Mouse (Mus musculus) layer of hippocampus, adult 9-10 months (tissue): ENCODE results near the gene Tbc1d14.

ENCODE experiments used
- DNase-seq: peaks from one replicate; pipeline ENCODE4 v3.0.0; 2022; ENCODE audit warnings: low spot score

The Tbc1d14 gene

DNA sequence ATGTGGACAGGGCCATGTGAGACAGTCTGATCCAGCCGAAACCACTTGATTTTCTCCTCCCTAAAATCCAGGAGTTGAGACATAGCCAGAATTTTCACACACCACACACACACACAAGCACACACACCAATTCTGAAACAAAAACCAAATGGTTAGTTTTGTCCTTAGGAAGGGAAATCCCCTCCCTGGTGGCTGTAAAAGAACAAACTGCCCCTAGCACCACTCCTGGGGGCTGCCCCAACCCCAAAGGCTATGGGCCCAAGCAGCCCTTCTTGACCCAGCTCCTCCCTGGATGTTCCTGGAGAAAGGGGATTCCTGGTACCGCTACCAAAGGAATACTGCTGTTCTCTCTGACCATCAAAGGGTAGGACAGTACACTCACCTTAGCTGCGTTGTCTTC, 16.6 kb downstream of the Tbc1d14 start:
- no peak for DNase-seq

DNA sequence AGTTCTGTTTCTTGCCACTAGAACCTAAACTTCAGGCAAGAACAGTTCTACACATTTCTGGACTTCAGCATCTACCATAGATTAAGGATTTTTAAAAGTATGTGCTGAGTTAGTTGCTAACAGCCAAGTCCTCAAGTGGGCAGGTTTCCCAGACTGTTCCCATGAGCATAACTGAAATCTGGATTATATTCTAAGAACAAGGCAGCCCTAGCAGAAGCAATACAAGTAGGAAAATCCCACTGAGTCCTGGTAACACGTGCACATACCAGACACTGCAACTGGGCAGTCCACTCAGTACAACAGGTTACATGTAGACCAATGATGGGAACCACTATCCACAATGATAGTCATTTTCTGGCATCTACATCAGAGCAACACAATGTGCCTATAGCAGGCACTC, 17.3 kb downstream of the Tbc1d14 start:
- DNase-seq: no peak

DNA sequence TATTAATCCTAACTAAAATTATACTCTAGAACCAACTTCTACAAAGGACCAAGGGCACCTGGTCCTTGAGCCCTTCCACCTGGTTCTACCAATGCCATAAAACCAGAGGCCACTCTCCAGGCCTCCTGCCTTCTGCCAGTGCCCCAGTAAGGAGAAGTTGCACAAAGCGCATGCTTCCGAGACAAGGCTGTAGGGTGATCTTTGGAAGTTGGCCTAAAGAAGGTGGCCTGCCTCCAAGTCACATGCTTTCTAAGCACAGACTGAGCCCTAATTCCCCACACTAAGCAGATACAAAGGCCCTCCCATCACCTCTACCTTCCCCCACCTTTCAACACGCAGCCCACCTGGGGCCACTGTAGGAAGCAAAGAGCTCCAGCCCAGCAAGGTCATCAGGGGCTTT, 17.8 kb downstream of the Tbc1d14 start:
- no peak for DNase-seq

DNA sequence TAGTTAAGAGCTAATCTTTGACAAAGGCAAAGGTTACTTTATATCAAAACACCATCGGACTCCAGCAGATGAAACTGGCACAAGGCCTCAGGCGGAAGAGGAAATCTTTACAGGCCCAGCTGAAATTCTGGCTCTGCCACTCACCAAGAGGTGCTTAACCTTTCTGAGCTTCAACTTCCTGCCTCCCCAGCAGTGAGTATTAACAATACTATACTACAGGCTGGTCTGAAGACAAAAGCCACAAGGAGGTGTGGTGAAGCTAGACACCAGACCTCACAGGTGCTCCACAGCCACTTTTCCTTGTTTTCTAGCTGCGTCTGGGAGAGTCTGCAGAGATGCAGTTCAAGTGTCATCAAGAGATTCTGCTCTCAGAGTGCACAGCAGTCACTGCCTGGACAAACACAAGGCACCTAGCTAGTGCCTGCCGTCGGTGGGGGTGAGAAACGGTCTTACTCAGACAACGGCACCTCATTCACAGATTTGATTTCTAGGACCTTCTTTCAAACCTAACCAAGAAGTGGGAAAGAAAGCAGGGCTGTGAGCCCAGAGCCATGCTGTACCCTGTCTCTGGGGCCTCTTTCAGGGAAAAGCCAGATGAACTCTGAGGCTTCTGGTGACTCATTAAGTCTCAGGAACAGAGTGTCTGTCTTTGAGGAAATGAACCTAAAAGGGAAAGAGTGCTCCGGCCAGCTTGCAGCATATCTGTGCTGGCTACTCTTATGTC, 18.8 kb downstream of the Tbc1d14 start:
- DNase-seq: no peak

DNA sequence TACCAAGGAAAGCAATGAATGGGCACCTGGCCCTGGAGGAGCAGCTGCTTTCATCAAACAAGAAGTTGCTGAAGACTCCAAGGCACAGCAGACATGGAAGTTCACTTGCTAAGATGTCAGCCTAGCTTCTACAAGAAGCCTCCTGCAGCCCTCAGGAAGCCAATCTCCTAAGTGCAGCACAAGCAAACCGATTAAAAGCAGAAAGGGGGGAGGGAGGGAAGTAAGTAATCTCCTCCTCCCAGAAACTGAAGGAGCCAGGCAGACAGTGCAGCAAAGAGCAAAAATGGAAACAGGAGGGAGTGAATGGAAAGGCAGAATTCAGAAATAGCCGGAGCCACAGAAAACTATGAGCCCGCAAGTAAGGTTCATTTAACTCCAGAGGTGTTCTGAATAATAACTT, 19.7 kb downstream of the Tbc1d14 start:
- no peak for DNase-seq

DNA sequence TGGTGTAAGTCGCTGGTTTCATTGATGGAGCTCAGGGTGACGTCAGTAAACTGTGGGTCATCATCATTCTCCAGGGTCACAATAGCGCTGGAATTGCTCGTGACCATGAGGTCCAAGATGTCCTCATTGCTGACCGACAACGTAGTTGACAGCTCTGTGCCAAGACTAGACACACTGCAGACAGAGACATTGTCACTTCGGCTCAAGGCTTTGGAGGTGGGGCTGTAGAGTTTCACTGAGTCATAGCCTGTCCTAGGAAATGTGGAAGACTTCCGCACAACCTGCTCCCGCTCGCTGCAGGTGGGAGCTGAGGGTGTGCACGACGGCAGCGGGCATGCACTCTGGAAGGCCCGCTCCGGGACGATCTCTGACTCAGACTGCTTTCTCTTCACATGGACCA, 21.7 kb downstream of the Tbc1d14 start:
- no peak for DNase-seq

DNA sequence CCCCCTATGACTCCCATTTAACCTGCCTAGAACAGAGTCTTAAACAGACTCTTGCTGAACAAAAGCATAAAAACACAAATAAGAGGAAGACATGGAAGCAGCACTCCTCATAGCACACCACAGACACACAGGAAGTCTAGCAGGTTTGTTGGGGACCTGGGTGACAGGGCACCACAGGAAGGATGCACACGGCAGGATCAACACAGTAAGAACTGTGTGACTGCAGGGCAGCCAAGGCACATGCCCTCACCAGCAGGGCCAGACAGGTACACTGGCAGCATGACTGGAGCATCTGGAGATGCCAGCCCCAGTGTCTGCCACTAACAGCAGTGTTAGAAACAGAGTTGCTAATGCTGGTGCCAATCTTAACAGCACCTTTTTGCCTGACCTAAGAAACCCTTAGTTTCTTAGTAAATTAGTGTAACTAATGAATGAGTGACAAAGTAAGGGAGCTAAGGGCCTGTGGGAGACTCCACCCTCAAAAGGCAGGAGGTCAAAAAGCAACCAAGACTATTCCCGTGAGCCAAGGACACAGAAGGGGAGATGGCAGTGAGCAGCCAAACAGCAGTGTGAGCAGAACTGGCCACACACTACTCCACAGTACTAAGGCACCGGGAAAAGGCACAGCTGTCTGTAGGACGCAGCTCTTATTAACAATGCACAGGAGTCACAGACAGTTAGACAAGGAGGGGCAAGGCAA, 22.4 kb downstream of the Tbc1d14 start:
- DNase-seq: no peak

DNA sequence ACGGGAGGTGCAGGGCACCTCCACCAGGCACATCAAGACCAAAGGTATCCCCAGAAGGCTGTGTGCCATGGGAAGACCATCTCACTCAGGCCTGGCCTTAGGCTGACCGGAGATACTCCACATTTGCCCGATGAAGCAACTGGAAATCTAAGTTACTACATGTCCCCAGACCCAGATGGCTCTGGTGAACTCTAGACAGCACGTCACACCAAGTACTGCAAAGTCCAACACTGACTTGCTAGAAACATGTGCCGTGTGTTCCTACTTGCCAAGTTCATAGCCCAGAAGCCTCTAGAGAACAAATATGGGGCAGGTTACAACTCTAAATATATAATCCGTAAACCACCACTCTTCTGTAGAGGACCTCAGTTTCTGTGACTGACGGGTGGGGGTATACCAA, 23.0 kb downstream of the Tbc1d14 start:
- no peak for DNase-seq

DNA sequence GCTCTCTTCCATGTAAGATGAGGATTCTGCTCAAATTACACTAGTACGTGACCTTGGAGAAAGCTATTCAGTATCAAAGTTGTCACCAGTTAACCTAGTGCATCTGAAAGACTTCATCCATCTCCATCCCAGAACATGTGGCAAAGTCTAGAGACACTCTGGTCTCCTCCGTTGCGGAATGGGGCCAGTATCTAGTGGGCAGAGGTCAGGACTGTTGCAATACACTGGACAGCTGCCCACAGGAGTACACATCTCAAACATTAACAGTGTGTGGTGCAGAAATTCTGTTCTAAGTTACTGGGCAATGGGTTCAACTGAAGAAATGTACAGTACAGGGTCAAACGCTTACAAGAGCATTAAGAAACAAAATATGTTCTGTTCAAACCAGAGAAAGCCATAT, 25.0 kb downstream of the Tbc1d14 start:
- no peak for DNase-seq

DNA sequence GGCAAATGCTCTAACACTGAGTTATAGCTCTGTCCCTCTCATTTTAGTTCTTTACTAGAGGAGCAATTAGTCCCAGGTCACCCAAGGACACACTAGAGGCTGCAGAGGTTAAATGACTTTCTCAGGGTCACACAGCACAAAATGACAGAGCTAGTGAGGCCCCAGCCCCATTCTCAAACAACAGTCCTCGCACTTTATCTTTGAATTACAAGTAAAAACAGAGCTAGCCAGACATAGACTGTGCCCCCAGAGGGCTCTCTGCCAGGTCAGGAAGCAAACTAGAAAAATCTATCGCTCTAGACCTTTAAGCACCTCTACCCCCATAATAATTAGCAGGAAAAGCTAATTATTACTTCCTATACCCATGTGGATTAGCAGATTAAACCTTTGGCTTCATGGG, 25.4 kb downstream of the Tbc1d14 start:
- DNase-seq: no peak

DNA sequence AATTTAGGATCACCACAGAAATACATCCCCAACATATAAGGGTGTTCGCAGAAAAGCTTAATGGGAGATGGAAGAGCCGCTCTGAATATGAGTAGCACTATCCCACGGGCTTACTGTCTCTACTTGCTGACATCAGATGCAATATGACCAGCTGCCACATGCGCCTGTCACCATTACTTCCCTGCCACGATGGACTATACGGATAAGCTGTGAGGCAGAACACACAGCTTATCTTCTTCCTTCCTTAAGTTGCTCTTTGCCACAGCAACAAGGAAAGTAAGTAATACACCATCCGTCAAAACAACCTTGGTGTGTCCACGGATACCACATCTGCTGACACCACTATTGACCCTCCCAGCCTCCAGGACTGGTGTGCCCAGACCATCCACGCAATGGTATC, 28.5 kb downstream of the Tbc1d14 start:
- no peak for DNase-seq

DNA sequence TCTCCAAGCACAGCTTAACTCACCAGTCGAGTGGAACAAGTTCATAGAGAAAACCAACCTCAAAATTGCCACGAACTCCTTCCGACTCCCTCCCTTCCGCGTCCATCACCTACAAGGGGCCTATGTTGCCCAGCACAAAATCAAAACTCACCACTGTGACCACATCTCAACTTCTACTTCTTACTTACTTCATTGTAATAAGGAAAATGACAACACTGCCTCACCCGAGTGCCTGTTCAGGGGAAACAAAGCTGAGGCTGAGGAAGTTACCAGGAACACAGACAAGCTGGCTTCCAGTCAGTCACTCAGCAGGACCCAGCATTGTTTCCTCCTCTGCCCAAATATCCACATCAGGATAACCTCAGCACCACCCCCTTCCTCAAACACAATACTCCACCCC, 29.3 kb downstream of the Tbc1d14 start:
- DNase-seq: no peak

DNA sequence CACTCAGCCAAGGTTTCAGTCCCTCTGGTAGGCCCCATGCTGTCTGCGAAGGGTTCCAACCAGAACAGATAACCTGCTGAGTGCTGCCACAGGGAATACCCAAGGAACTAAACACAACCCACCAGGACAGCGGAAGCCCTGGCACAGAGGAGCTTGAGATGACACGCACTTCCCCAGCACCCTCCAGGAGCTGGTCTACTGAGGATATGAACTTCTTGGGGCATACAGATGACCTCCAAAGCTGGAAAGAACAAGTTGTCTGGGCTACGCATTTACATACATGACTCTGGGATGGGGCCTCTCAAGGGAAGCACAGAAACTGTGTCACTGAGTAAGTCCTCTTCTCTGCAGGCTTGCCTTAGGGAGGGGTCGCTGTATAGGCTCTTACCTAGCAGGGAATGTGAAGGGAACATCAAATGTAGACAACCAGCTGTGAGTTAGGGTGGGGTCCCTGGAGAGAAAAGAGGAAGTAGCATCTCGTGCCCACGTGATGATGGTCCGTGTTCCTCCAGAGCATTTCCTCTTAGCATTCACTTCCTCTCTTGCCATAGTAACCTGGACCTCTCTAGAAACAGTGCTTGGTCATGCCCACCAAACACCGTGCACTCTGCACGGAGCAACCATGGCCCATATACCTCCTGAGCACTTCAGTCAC, 30.2 kb downstream of the Tbc1d14 start:
- no peak for DNase-seq

DNA sequence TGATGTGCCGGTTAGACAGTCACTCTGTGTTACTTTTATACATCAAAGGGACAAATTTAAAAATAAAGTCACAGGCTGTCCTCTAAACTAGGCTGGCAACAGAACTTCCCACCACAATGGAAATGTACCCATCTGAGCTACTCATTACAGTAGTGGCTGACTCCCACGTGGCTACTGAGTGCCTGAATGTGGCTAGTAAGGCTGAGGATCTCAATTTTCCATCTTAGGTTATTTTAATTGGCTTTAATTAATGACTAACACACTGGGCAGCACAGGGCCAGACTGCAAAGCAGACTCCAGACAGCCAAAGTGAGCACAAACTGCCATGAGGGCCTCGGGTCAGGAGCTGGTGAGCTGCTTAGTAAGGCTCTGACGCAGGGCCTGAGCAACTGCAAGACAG, 31.6 kb downstream of the Tbc1d14 start:
- DNase-seq: no peak

DNA sequence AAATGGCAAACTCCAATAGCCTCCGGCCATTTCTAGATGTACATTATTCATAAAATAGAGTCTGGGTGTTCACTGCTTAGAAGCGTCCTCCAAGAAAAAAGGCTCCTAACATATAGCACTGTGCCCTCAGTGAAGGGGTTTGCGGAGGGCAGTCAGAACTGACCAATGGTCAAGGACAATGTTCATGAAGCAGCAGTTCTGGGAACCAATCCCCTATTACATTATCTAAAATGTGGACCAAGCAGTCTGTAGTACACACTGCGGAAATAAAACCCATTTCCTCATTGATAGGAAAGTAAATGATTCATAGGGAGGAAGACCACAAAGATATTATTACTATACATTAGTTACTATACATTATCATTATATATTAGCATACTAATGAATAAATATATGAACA, 32.6 kb downstream of the Tbc1d14 start:
- no peak for DNase-seq

DNA sequence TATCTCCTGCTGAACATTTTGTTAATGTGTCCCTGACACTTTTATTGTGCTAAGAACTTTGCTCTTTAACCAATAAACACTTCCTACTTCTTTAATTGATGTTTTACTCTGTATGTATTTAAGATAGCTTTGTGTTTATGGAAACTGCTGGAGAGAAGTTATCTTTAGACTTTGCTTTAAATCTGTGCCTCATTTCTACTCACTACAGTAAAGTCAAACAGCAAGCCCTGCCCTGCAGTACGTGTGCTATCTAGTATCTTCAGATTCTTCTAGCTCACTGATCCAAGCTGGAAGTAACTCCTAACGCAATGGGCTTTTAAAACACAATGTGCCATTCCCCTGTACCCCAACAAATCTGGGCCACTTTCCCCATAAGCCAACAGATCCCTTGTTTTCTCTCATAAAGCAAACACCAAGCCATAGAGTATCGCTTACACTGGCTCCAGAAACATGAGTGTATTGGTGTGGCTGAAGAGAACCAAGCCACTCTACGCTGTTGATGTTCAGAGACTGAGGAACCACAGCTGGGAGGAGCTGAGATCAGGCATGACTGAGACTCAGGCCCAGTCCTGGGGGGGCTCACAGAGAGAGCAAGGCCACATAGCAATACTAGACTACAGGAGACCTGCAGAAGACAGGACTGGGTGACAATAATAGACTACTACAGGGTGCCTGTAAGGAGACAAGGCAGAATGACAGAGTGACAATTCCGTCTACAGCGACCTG, 33.4 kb downstream of the Tbc1d14 start:
- DNase-seq: no peak

DNA sequence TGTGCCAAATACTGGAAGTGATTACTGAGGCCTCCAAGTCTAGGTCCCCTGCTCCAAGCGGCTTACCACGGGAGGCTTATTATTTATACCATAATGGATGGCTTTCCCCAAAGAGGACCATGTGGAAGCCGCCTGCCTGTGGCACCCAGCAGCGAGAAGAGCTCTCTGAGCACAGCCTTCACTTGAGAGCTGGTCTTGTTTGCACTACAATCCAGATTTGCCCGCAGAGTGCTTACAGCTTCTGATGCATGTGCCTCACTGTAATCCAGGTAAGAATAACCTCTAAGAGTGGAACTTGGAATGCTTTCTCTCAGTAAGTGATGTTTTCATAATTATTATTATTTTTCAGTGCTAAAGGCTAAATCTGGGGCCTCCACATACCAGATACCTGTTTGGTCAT, 34.0 kb downstream of the Tbc1d14 start:
- DNase-seq: no peak

DNA sequence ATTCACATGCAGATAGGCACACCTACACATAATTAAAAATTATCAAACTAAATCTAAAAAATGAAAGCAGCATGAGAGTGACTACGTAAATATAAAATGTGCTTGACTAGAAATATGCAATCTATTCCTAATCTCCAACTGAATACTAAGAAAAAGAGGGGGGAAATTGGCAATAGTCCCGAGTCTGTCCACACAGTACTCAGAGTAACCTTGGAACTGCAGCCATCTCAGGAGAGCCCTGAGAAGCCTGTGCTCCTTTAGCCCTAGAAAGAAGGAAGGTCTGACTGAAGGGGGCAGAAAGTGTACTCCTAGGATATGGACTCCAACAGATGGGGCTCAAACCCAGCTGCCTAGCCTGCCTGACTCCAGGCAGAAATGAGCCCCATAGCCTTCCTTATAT, 34.5 kb downstream of the Tbc1d14 start:
- DNase-seq: no peak

DNA sequence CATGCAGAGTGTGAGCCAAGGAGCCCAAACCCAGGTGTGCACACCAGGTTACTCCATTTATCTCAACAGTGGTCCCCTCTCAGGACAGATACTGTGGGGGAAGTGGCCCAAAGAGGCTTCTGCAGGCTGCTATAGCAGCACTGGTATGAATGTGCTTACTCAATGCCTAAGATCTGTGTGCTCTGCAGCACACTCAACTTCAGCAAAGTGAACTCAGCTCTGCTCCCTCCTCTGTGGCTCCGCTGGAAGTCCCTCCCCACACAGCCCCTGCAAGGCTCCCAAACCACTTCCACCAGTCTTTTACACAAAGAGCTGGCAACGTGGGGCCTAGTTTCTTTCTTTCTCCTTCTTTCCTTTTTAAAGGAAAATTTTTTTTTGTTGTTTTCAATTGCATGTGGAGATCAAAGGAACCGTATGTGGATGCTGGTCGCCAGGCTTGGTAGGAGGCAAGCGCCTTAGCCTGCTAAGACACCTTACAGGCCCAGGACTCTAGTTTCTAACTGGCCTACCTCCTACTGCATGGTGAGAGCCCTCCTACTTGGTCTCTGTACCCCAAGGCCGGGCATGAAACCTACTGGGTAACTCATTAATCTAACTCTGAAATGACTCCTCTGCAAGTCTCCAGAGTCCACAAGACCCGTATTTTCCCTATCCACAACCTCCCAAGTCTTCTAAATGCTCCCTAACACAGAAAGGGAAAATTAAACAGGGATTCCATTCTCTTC, 35.3 kb downstream of the Tbc1d14 start:
- DNase-seq: no peak

DNA sequence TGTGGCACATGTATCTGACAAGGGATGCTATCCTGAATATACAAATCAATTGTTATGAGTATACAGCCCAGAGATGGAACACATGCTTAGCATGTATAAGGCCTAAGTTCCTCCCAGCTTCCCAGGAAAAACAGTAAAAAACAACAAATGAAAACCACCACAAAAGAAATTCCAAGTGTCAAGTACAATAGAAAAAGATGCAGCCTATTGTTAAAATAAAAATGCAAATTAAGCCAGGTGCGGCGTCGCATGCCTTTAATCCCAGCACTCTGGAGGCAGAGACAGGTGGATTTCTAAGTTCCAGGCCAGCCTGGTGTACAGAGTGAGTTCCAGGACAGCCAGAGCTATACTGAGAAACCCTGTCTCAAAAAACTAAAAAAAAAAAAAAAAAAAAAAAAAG, 36.2 kb downstream of the Tbc1d14 start:
- DNase-seq: no peak

DNA sequence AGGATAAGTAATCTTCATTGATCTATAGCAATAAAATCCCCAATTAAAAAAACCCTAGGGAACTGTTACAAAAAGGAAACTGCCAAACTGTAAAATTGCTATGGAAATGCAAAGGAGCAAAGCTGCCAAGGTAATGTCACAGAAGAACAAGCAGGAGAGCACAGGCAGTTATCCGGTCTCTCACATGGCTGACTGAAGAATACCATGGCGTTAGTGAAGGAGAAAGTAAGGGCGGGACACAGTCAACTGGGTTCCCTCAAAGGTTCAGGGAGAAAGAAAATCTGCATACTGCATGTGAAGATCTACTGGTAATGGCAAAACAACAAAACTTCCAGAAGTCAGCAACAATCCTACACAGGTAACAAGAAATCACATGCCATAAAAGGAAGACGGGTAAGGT, 36.8 kb downstream of the Tbc1d14 start:
- no peak for DNase-seq

DNA sequence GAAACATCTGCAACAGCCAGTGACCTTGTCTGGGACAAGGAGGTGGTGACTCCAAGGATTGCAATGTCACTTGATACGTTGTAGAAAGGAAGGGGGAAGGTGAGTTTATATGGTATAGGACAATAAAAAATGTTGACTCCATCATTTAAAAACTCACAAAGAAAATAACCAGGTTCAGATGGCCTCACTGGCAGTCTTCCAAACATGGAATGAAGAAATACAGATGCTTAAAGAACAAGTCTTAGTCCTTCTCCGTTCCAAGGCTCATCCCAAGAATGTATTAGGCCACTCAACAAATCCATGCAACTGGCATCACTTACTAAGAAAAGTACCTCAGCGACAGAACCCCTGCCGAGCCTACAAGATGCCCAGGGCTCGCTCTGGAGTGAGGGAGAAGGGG, 38.6 kb downstream of the Tbc1d14 start:
- no peak for DNase-seq
